In the genomic region with DNA sequence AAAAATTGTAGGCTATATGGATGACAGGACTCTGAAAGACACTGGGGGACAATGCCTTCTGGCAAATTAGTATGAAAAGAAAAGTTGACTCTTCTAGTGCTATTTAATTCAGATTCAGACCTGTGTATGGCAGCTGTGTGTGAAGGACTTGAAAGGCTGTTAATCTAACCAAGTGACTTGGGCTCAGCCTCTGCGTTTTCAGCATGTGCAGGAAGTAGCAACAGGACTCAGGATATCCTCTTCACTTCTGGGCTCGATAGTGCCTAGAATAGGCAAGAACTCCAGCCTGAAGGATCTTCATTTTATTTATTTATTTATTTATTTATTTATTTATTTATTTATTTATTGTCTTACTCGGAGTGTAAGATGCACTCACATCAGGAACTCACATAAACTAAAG, we compare ENCODE assay signal across 19 mouse cellular contexts.
A peak's percentile ranks its signal among the peaks of the same experiment; 100 is the strongest.
DNase-seq lines count a peak whose midpoint lies in the region; ATAC-seq and TF ChIP-seq lines count a peak whose summit lies in the region.
"Had no signal": no experiment of that assay in that cellular context is flagged by ENCODE, and none has a peak within 500 bp of the region (broad histone marks: within the 10 kb centered on the region; RNA-seq: fewer than 3 reads in every experiment).

No protein-coding gene starts in this region.

- no peak for ATAC-seq in hindbrain, embryonic 15.5 days (ENCODE audit: low FRiP score, low read depth)
- no peak for ATAC-seq in hindbrain, embryonic 12.5 days (ENCODE audit: low FRiP score)
- peak; percentile 38; the same call in 1 of the 2 replicates for ATAC-seq in liver, embryonic 11.5 days (replicated peaks; ENCODE audit: low FRiP score)
- no peak for ATAC-seq in liver, postnatal 0 days
- ATAC-seq in hindbrain, postnatal 0 days = no peak
- ATAC-seq: forebrain, embryonic 13.5 days; intestine, embryonic 16.5 days had no signal

- H3K27me3 ChIP-seq in hindbrain, embryonic 15.5 days = no peaks in the 10 kb centered on the region
- H3K27me3 ChIP-seq in hindbrain, embryonic 12.5 days = peaks cover 11% of the 10 kb centered on the region; the same call in 1 of the 2 replicates
- no peaks in the 10 kb centered on the region for H3K27me3 ChIP-seq in liver, embryonic 11.5 days (replicated peaks; ENCODE audit: control insufficient read depth, insufficient read depth, low read length)
- peaks cover 6% of the 10 kb centered on the region; the same call in 1 of the 2 replicates for H3K27me3 ChIP-seq in liver, postnatal 0 days (ENCODE audit: insufficient read depth, low read length)
- no peaks in the 10 kb centered on the region for H3K27me3 ChIP-seq in hindbrain, postnatal 0 days (ENCODE audit: insufficient read depth, low read length)
- peaks cover 2% of the 10 kb centered on the region; the same call in 1 of the 2 replicates for H3K27me3 ChIP-seq in heart, adult 2 months (ENCODE audit: control insufficient read depth, insufficient read depth, low read length)
- H3K27me3 ChIP-seq: heart, embryonic 12.5 days had no signal

- no peak for TF ChIP-seq CTCF in liver, postnatal 0 days (IDR thresholded peaks at IDR 0.05; ENCODE audit: low read depth)
- TF ChIP-seq CTCF in hindbrain, postnatal 0 days (IDR thresholded peaks at IDR 0.05; ENCODE audit: low read depth) = no peak
- no peak for TF ChIP-seq CTCF in heart, adult 2 months (IDR thresholded peaks at IDR 0.05)

- no peaks in the 10 kb centered on the region for H3K9me3 ChIP-seq in hindbrain, embryonic 15.5 days
- H3K9me3 ChIP-seq in hindbrain, embryonic 12.5 days (replicated peaks) = no peaks in the 10 kb centered on the region
- H3K9me3 ChIP-seq in liver, embryonic 11.5 days (ENCODE audit: control insufficient read depth, low read length) = no peaks in the 10 kb centered on the region
- H3K9me3 ChIP-seq in liver, postnatal 0 days (ENCODE audit: low read length) = no peaks in the 10 kb centered on the region
- H3K9me3 ChIP-seq in hindbrain, postnatal 0 days (ENCODE audit: low read length) = no peaks in the 10 kb centered on the region
- H3K9me3 ChIP-seq: forebrain, embryonic 13.5 days; heart, embryonic 12.5 days; limb, embryonic 12.5 days had no signal

- no peak overlapping the region for H3K27ac ChIP-seq in hindbrain, embryonic 15.5 days (replicated peaks)
- H3K27ac ChIP-seq in hindbrain, embryonic 12.5 days = no peak overlapping the region
- H3K27ac ChIP-seq in liver, embryonic 11.5 days (ENCODE audit: low read depth, low read length) = no peak overlapping the region
- no peak overlapping the region for H3K27ac ChIP-seq in liver, postnatal 0 days (ENCODE audit: low read depth)
- H3K27ac ChIP-seq in hindbrain, postnatal 0 days = no peak overlapping the region
- no peak overlapping the region for H3K27ac ChIP-seq in heart, adult 2 months
- H3K27ac ChIP-seq: forebrain, embryonic 13.5 days; limb, embryonic 12.5 days had no signal

- H3K79me2 ChIP-seq in heart, adult 2 months (replicated peaks; ENCODE audit: control insufficient read depth, insufficient read depth, low read length) = no peaks in the 10 kb centered on the region

- H3K36me3 ChIP-seq in hindbrain, embryonic 15.5 days = no peaks in the 10 kb centered on the region
- no peaks in the 10 kb centered on the region for H3K36me3 ChIP-seq in hindbrain, embryonic 12.5 days
- H3K36me3 ChIP-seq in liver, embryonic 11.5 days (ENCODE audit: control insufficient read depth, insufficient read depth, low read length) = no peaks in the 10 kb centered on the region
- no peaks in the 10 kb centered on the region for H3K36me3 ChIP-seq in liver, postnatal 0 days (replicated peaks; ENCODE audit: insufficient read depth, low read length)
- H3K36me3 ChIP-seq in hindbrain, postnatal 0 days (ENCODE audit: insufficient read depth, low read length) = no peaks in the 10 kb centered on the region
- no peaks in the 10 kb centered on the region for H3K36me3 ChIP-seq in heart, adult 2 months (ENCODE audit: control insufficient read depth, insufficient read depth, low read length)
- H3K36me3 ChIP-seq: heart, embryonic 12.5 days; limb, embryonic 12.5 days had no signal

- peak overlapping the region; percentile 45 for H3K4me3 ChIP-seq in hindbrain, embryonic 15.5 days
- H3K4me3 ChIP-seq in hindbrain, embryonic 12.5 days = no peak overlapping the region
- H3K4me3 ChIP-seq in liver, embryonic 11.5 days (ENCODE audit: low read depth, low read length) = no peak overlapping the region
- H3K4me3 ChIP-seq in liver, postnatal 0 days (ENCODE audit: low read depth, low read length) = no peak overlapping the region
- peak overlapping the region; percentile 51; the same call in 1 of the 2 replicates for H3K4me3 ChIP-seq in hindbrain, postnatal 0 days (ENCODE audit: low read length)
- H3K4me3 ChIP-seq in heart, adult 2 months = no peak overlapping the region
- H3K4me3 ChIP-seq: forebrain, embryonic 13.5 days; heart, embryonic 12.5 days; limb, embryonic 12.5 days had no signal

- 77% methylated on average over 3 of the region's 3 CpGs for WGBS in hindbrain, embryonic 15.5 days
- WGBS in hindbrain, embryonic 12.5 days = 85% methylated on average over 3 of the region's 3 CpGs
- WGBS in liver, embryonic 11.5 days = 40% methylated on average over 3 of the region's 3 CpGs
- 27% methylated on average over 3 of the region's 3 CpGs for WGBS in liver, postnatal 0 days (ENCODE audit: insufficient replicate concordance)
- 85% methylated on average over 3 of the region's 3 CpGs for WGBS in hindbrain, postnatal 0 days
- 32% methylated on average over 3 of the region's 3 CpGs for WGBS in heart, adult 2 months

- no peak for DNase-seq in liver, embryonic 11.5 days (ENCODE audit: low spot score)
- DNase-seq in liver, postnatal 0 days = no peak
- DNase-seq in 416B (ENCODE audit: low read depth) = peak; percentile 1
- DNase-seq in hindbrain, postnatal 0 days (ENCODE audit: low spot score) = no peak
- no peak for DNase-seq in urinary bladder, adult 18-20 months (ENCODE audit: low spot score in 2 of 2)
- no peak for DNase-seq in heart, adult 2 months
- DNase-seq: adrenal gland, postnatal 10 days; B cell, adult 2 months; cerebellum, adult 11-12 months; gastrocnemius, postnatal 36 days; layer of hippocampus, adult 9-11 months; retina, postnatal 1 day; thymus, postnatal 36 days had no signal

- intact Hi-C loops in heart, adult 2 months (cut with DNase I) = no loop called here

- no peak for TF ChIP-seq POLR2A in heart, adult 2 months (IDR thresholded peaks at IDR 0.05; ENCODE audit: insufficient read depth, low read depth, low read length)

- peaks cover 12% of the 10 kb centered on the region for H3K4me1 ChIP-seq in hindbrain, embryonic 15.5 days (replicated peaks)
- H3K4me1 ChIP-seq in hindbrain, embryonic 12.5 days = peaks cover 11% of the 10 kb centered on the region; the same call in 1 of the 2 replicates
- no peaks in the 10 kb centered on the region for H3K4me1 ChIP-seq in liver, embryonic 11.5 days (replicated peaks; ENCODE audit: control insufficient read depth, insufficient read depth, low read length)
- H3K4me1 ChIP-seq in liver, postnatal 0 days (ENCODE audit: insufficient read depth) = no peaks in the 10 kb centered on the region
- peaks cover 5% of the 10 kb centered on the region; the same call in 1 of the 2 replicates for H3K4me1 ChIP-seq in hindbrain, postnatal 0 days (ENCODE audit: insufficient read depth, low read length)
- H3K4me1 ChIP-seq in heart, adult 2 months (ENCODE audit: control insufficient read depth, insufficient read depth, low read length) = peaks cover 1% of the 10 kb centered on the region; the same call in 1 of the 2 replicates

- no peak for TF ChIP-seq EP300 in liver, postnatal 0 days (IDR thresholded peaks at IDR 0.05; ENCODE audit: low read depth)
- TF ChIP-seq EP300 in heart, adult 2 months (IDR thresholded peaks at IDR 0.05; ENCODE audit: insufficient read depth, low read depth, low read length) = no peak

- peak overlapping the region; percentile 67 for H3K4me2 ChIP-seq in hindbrain, embryonic 15.5 days
- H3K4me2 ChIP-seq in hindbrain, embryonic 12.5 days (replicated peaks) = no peak overlapping the region
- H3K4me2 ChIP-seq in liver, embryonic 11.5 days = no peak overlapping the region
- H3K4me2 ChIP-seq in liver, postnatal 0 days (ENCODE audit: low read depth, low read length) = no peak overlapping the region
- H3K4me2 ChIP-seq in hindbrain, postnatal 0 days (ENCODE audit: low read depth, low read length) = peak overlapping the region; percentile 70
- H3K4me2 ChIP-seq: forebrain, embryonic 13.5 days; heart, embryonic 12.5 days; limb, embryonic 12.5 days had no signal

- H3K9ac ChIP-seq in hindbrain, embryonic 15.5 days = no peak overlapping the region
- H3K9ac ChIP-seq in hindbrain, embryonic 12.5 days = no peak overlapping the region
- H3K9ac ChIP-seq in liver, embryonic 11.5 days (ENCODE audit: low read depth, low read length) = no peak overlapping the region
- no peak overlapping the region for H3K9ac ChIP-seq in liver, postnatal 0 days (replicated peaks)
- no peak overlapping the region for H3K9ac ChIP-seq in hindbrain, postnatal 0 days (replicated peaks; ENCODE audit: low read length)
- no peak overlapping the region for H3K9ac ChIP-seq in heart, adult 2 months (ENCODE audit: low read depth, low read length)
- H3K9ac ChIP-seq: forebrain, embryonic 13.5 days; heart, embryonic 12.5 days; limb, embryonic 12.5 days had no signal

Comparison
In these comparisons a context has a peak if more than half of its experiments do, and no peak if none do; other contexts are left out.
1. H3K4me2 ChIP-seq: peak in hindbrain, embryonic 15.5 days (single experiment) and hindbrain, postnatal 0 days (single experiment); none in hindbrain, embryonic 12.5 days (single experiment), liver, embryonic 11.5 days (single experiment) and liver, postnatal 0 days (single experiment).
2. H3K4me3 ChIP-seq: peak in hindbrain, embryonic 15.5 days (single experiment) and hindbrain, postnatal 0 days (single experiment); none in hindbrain, embryonic 12.5 days (single experiment), liver, embryonic 11.5 days (single experiment), liver, postnatal 0 days (single experiment) and heart, adult 2 months (single experiment).